Mouse (Mus musculus) adrenal gland, postnatal 10 days (tissue): ENCODE data around the gene Tdrd5. TPM values are rescaled to one million over a fixed set of nuclear protein-coding genes. Genes with fewer than 3 reads are reported as not detected.

ENCODE experiments used
- total RNA-seq, 2 experiments: library from RNA; stranded (reverse); gene quantifications; 2 replicates each; pipeline ENCODE4 v1.2.3; 2021

The Tdrd5 gene
- total RNA-seq, 2 experiments from 2014 or later, result 0.21 TPM; not detected in 1

Other genes with a start within 250 kb of the Tdrd5 start
- 10 to 100 TPM; 10.4 to 14.3 TPM for gene Fam163a, start 98.6 kb downstream of the Tdrd5 start, total RNA-seq
- gene Nphs2, start 7.1 kb upstream of the Tdrd5 start, total RNA-seq, result not detected
- 100 to 1,000 TPM; 689 to 701 TPM for gene Gm2000, start 62.4 kb upstream of the Tdrd5 start, total RNA-seq
- 1 to 10 TPM in 1 of 2 experiments, under 1 TPM in 1; 0.78 to 1.1 TPM for gene Axdnd1, start 117.5 kb upstream of the Tdrd5 start, total RNA-seq
- gene Soat1, start 170.7 kb upstream of the Tdrd5 start, total RNA-seq, result 100 to 1,000 TPM; 353 to 427 TPM
- 10 to 100 TPM; 34.8 to 39.6 TPM for gene Gm10031, start 220.3 kb upstream of the Tdrd5 start, total RNA-seq